Mouse (Mus musculus) midbrain, embryonic 12.5 days (tissue): ENCODE results near the gene Klhl20. TPM values are rescaled to one million over a fixed set of nuclear protein-coding genes. Genes with fewer than 3 reads are reported as not detected.

ENCODE experiments used
- ATAC-seq: fragments of 200-750 bp; cut with Nextera tagmentation; 2 replicates; pipeline ENCODE4 v1.8.0; 2017; ENCODE audit warnings: low read depth, moderate TSS enrichment, moderate library complexity; ENCODE audit not compliant: low FRiP score
- H3K27ac ChIP-seq: fragments of 300-500 bp; sonication (generic); replicated peaks from 2 replicates; pipeline ENCODE4 v1.5.1; 2016; ENCODE audit warnings: mild to moderate bottlenecking
- H3K27me3 ChIP-seq: fragments of 300-500 bp; sonication (generic); 2 replicates; pipeline ENCODE4 v1.6.1; 2016; ENCODE audit warnings: mild to moderate bottlenecking
- H3K36me3 ChIP-seq: fragments of 300-500 bp; sonication (generic); 2 replicates; pipeline ENCODE4 v1.6.1; 2016
- H3K4me1 ChIP-seq: fragments of 300-500 bp; sonication (generic); 2 replicates; pipeline ENCODE4 v1.6.1; 2016
- H3K4me2 ChIP-seq: fragments of 300-500 bp; sonication (generic); replicated peaks from 2 replicates; pipeline ENCODE4 v1.6.1; 2016; ENCODE audit warnings: mild to moderate bottlenecking, moderate library complexity
- H3K4me3 ChIP-seq: fragments of 300-500 bp; sonication (generic); 2 replicates; pipeline ENCODE4 v1.5.1; 2016; ENCODE audit warnings: mild to moderate bottlenecking
- H3K9ac ChIP-seq: fragments of 300-500 bp; sonication (generic); replicated peaks from 2 replicates; pipeline ENCODE4 v1.6.1; 2016; ENCODE audit warnings: mild to moderate bottlenecking, moderate library complexity
- H3K9me3 ChIP-seq: fragments of 300-500 bp; sonication (generic); 2 replicates; pipeline ENCODE4 v1.6.1; 2016; ENCODE audit warnings: mild to moderate bottlenecking
- WGBS: fragments of 180-500 bp; shearing (Covaris S2); methylation state at CpG from one replicate; pipeline ENCODE4 v1.1.7; 2016; 5-methylcytosine and 5-hydroxymethylcytosine counted together
- polyA plus RNA-seq: library from polyadenylated mRNA; unstranded; fragments of >200 nt; fragmentation: Nextera tagmentation; extraction: Ambion mirVana; gene quantifications from 2 replicates; pipeline ENCODE4 v1.2.1, GENCODE M21; 2016

The Klhl20 gene
- polyA plus RNA-seq, 1 experiment from 2014 or later = 20.4 TPM

GRCm38 (mm10) chr1:161140026-161140762 is 8.9 kb upstream of the Klhl20 start:
- no peak overlapping the region for H3K27ac ChIP-seq
- ATAC-seq = no peak

GRCm38 (mm10) chr1:161139496-161139895 is 8.2 kb upstream of the Klhl20 start:
- WGBS = 97% methylated on average over 2 of the region's 2 CpGs
- Histone ChIP-seq H3K9ac (no peak overlapping the region), H3K36me3 (no peaks in the 10 kb centered on the region), H3K27me3 (no peaks in the 10 kb centered on the region), H3K4me2 (no peak overlapping the region), H3K4me1 (no peaks in the 10 kb centered on the region), H3K27ac (no peak overlapping the region), H3K9me3 (no peaks in the 10 kb centered on the region), H3K4me3 (no peak overlapping the region)
- no peak for ATAC-seq

More at GRCm38 (mm10) chr1:161140026-161140762, 8.9 kb upstream of the Klhl20 start:
- no peaks in the 10 kb centered on the region for H3K9me3 ChIP-seq
- H3K4me1 ChIP-seq = no peaks in the 10 kb centered on the region
- H3K4me3 ChIP-seq = no peak overlapping the region
- no peaks in the 10 kb centered on the region for H3K36me3 ChIP-seq
- 86% methylated on average over 9 of the region's 9 CpGs for WGBS
- no peak overlapping the region for H3K9ac ChIP-seq
- no peak overlapping the region for H3K4me2 ChIP-seq
- no peaks in the 10 kb centered on the region for H3K27me3 ChIP-seq

DNA sequence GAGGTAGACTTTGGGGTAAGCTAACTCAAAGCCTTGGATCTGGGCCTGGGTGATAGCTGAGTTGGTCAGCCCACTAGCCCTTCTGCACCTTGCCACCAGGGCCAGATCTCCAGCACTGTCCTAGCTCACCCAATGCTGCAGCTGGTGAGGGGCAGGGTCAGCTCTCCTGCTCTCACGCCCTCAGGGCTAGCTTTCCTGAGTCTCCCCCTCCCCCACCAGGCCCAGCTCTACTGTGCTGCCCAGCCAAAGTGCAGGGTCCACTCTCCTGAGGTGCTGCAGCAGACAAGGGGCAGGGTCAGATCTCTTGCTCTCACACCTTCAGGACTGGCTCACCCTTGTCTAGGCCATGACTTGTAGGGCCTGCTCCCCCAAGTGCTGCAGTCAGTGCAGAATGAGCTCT is 4.8 kb downstream of the Klhl20 start:
- H3K4me1 ChIP-seq = peaks cover 10% of the 10 kb centered on the region
- H3K36me3 ChIP-seq = peaks cover 6% of the 10 kb centered on the region; the same call in 1 of the 2 replicates
- H3K27me3 ChIP-seq = no peaks in the 10 kb centered on the region
- H3K27ac ChIP-seq = no peak overlapping the region
- H3K9ac ChIP-seq = no peak overlapping the region
- H3K4me2 ChIP-seq = no peak overlapping the region
- no peak overlapping the region for H3K4me3 ChIP-seq
- WGBS = 78% methylated on average over 1 of the region's 1 CpGs
- ATAC-seq = no peak
- H3K9me3 ChIP-seq = no peaks in the 10 kb centered on the region

DNA sequence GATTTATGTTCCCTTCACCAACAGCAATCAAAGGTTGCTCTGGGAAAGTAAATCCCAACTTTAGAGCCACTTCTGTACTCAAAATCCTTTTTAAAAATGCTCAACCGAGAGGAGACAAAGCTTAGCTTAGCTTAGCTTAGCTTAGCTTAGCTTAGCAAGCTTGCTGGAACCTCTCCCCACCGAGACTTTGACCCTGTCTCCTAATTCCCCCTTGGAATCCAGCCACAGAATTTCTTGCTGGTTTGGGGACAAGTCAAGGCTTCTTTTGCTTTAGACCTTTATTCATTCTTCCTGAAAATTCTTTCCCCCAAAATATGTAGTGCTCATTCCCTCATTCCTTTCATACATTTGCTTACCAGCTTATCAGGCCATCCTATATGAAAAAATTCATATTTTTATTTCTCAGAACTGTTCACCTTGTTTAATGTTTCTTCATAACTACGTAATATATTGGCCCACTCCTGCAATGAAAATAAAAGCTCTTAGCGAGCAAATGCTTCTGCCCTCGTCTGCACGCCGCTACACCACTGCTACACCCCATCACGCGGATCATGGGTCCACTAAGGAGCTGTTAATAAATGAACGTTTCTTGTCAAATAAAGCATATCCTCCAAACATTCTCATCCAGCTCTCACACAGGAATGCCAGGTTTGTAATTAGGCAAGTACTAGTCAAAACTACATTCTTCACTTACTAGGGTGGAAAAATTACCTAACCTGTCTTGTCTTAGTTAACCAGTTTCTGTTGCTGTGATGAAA is 8.5 kb downstream of the Klhl20 start:
- Histone ChIP-seq H3K27ac (no peak overlapping the region), H3K4me3 (no peak overlapping the region), H3K9ac (no peak overlapping the region), H3K36me3 (peaks cover 6% of the 10 kb centered on the region; the same call in 1 of the 2 replicates), H3K4me2 (no peak overlapping the region), H3K9me3 (no peaks in the 10 kb centered on the region), H3K4me1 (no peaks in the 10 kb centered on the region), H3K27me3 (no peaks in the 10 kb centered on the region)
- WGBS = 92% methylated on average over 10 of the region's 10 CpGs
- no peak for ATAC-seq

GRCm38 (mm10) chr1:161114591-161114990 is 16.7 kb downstream of the Klhl20 start:
- Histone ChIP-seq H3K27ac (no peak overlapping the region), H3K4me2 (no peak overlapping the region), H3K36me3 (peaks cover 2% of the 10 kb centered on the region; the same call in 1 of the 2 replicates), H3K27me3 (no peaks in the 10 kb centered on the region), H3K4me3 (no peak overlapping the region), H3K9ac (no peak overlapping the region), H3K9me3 (no peaks in the 10 kb centered on the region), H3K4me1 (no peaks in the 10 kb centered on the region)
- ATAC-seq = no peak

DNA sequence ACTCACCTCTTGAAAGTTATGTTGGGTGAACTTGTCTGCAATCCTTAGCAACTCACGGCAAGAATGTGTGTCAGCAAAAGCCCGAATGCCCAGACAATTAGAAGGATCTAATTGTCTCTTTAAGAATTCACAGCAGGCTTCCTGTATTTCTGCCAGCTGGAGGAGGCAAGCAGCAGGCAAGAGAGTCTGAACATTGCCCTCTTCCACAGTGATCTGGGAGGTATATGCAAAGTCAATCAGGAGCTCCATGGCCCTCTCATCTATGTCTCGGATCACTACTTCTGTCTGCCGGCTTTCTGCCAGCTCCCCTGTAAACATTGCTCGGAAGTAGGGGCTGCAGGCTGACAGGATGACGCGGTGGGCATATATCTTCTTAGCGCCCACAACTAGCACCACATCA is 22.1 kb downstream of the Klhl20 start:
- no peaks in the 10 kb centered on the region for H3K9me3 ChIP-seq
- H3K27ac ChIP-seq = no peak overlapping the region
- H3K9ac ChIP-seq = no peak overlapping the region
- WGBS = 87% methylated on average over 8 of the region's 8 CpGs
- no peak overlapping the region for H3K4me3 ChIP-seq
- no peak for ATAC-seq
- H3K4me1 ChIP-seq = no peaks in the 10 kb centered on the region
- no peaks in the 10 kb centered on the region for H3K27me3 ChIP-seq
- peaks cover 18% of the 10 kb centered on the region for H3K36me3 ChIP-seq
- no peak overlapping the region for H3K4me2 ChIP-seq

DNA sequence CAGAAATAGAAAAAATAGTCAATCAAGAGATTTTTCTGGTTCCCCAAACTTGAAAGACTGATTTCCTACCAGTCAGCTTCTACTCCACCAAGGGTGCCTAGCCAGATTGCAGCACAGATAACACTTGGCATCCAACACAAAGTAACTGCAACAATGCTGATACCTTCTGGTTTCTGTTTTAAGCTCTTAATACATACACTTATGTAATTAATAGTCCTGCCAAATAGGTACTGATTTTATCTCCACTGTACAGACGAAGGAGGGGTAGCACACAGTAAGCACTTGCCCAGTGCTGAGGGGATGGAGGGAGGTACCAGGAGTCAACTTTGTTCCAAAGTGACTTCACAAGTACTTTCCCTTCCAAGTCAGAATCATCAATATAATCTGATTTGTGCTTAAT is 27.5 kb downstream of the Klhl20 start:
- no peak for ATAC-seq
- Histone ChIP-seq H3K4me1 (no peaks in the 10 kb centered on the region), H3K27me3 (no peaks in the 10 kb centered on the region), H3K9ac (no peak overlapping the region), H3K9me3 (no peaks in the 10 kb centered on the region), H3K36me3 (peaks cover 27% of the 10 kb centered on the region), H3K4me2 (no peak overlapping the region), H3K4me3 (no peak overlapping the region), H3K27ac (no peak overlapping the region)
- 93% methylated on average over 1 of the region's 1 CpGs for WGBS

GRCm38 (mm10) chr1:161099721-161100405 is 31.4 kb downstream of the Klhl20 start:
- no peak overlapping the region for H3K27ac ChIP-seq
- H3K27me3 ChIP-seq = no peaks in the 10 kb centered on the region
- no peak overlapping the region for H3K9ac ChIP-seq
- no peak for ATAC-seq
- no peak overlapping the region for H3K4me3 ChIP-seq
- no peak overlapping the region for H3K4me2 ChIP-seq
- no peaks in the 10 kb centered on the region for H3K4me1 ChIP-seq
- no peaks in the 10 kb centered on the region for H3K9me3 ChIP-seq
- WGBS = 97% methylated on average over 4 of the region's 4 CpGs
- peaks cover 40% of the 10 kb centered on the region for H3K36me3 ChIP-seq

DNA sequence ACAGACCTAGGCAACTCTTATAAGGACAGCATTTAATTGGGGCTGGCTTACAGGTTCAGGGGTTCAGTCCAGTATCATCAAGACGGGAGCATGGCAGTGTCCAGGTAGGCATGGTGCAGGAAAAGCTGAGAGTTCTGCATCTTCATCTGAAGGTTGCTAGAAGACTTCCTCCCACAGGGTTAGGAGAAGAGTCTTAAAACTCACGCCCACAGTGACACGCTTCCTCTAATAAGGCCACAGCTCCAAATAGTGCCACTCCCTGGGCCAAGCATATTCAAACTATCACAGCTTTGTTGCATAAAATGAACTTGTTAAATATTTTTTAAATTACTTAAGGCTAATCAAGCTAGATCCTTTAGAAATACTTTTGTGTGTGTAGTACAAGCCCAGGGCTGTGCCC is 54.1 kb downstream of the Klhl20 start:
- H3K4me1 ChIP-seq = peaks cover 19% of the 10 kb centered on the region
- 92% methylated on average over 3 of the region's 3 CpGs for WGBS
- H3K36me3 ChIP-seq = peaks cover 9% of the 10 kb centered on the region; the same call in 1 of the 2 replicates
- H3K9ac ChIP-seq = no peak overlapping the region
- ATAC-seq = no peak
- H3K4me2 ChIP-seq = no peak overlapping the region
- H3K27me3 ChIP-seq = no peaks in the 10 kb centered on the region
- H3K27ac ChIP-seq = no peak overlapping the region
- H3K4me3 ChIP-seq = no peak overlapping the region
- no peaks in the 10 kb centered on the region for H3K9me3 ChIP-seq

DNA sequence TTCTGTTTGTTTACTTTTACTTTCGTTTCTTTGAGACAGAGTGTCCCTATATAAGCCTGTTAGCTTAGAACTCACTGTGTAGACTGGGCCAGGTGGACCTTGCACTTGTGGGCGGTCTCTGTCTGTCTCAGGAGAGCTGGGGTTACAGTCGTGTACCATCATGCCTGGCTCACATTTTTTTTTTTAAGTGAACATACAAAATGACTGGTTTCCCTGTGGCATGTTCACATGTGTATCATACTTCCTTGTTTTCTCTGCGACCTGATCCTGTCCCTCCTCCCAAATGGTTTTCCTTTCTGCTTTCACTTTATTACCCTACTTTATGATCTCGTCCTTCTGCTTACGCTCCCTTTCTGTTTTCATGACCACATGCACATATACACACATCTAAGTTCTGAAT is 55.1 kb downstream of the Klhl20 start:
- Histone ChIP-seq H3K27me3 (no peaks in the 10 kb centered on the region), H3K9me3 (no peaks in the 10 kb centered on the region), H3K4me2 (no peak overlapping the region), H3K4me1 (peaks cover 29% of the 10 kb centered on the region), H3K9ac (no peak overlapping the region), H3K27ac (no peak overlapping the region), H3K36me3 (peaks cover 5% of the 10 kb centered on the region; the same call in 1 of the 2 replicates), H3K4me3 (no peak overlapping the region)
- ATAC-seq = no peak
- 92% methylated on average over 6 of the region's 6 CpGs for WGBS

DNA sequence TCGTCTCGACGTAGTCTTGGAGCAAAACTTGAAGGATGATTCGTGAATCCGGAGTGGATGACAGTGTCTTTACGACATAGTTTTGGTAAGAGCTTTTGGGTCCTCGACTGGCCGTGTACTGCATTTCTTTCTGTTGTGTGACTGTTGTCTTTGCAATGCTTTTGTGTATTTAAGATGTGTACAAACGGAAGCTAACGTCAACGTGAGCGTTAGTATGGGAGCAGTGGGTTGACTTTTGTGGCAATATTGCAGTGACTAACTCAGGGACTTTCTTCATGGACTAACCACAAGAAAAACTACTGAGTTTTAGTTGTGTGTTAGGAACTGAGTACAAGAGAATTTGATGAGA is 60.1 kb downstream of the Klhl20 start:
- Histone ChIP-seq H3K27me3 (no peaks in the 10 kb centered on the region), H3K9me3 (no peaks in the 10 kb centered on the region), H3K4me1 (peaks cover 32% of the 10 kb centered on the region), H3K4me2 (peak overlapping the region; percentile 59), H3K36me3 (no peaks in the 10 kb centered on the region), H3K27ac (no peak overlapping the region; the same call in 1 of the 2 replicates), H3K9ac (peak overlapping the region; percentile 67), H3K4me3 (peak overlapping the region; percentile 79)
- ATAC-seq = no peak
- under 1% methylated on average over 12 of the region's 12 CpGs for WGBS
